In the genomic region with DNA sequence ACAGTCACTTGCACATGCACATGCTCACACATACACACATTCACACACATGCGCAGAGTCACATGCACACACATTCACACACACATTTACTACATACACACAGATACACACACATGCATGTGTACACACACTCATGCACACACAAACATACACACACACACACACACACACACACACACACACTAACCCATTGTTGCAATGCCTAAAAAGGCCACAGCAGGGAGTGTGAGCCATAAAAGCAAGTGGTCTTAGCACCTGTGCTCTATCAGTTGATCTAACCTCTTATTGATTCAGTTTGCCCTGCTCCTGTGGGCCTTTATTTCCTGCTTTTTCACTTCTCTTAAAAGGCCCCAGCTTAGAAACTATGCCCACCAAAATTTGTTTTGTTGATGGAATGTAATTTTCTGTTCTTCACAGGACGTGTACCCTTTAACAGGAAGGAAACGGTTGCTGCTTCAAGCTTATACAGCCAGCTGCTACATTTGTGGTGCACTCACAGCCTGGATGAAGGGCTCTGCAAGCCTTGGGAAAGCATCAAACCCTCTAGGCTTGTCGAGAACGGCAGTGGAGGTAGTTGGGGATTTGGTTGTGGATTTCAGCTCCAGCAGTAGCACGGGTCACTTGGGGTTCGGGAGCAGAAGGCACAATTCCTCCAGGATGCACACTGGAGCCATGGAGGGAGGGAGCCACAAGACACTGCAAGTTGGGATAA, we compare ENCODE assay signal across 28 mouse cellular contexts. TPM values are rescaled to one million over a fixed set of nuclear protein-coding genes. Genes with fewer than 3 reads are reported as not detected.
DNase-seq lines count a peak whose midpoint lies in the region; ATAC-seq and TF ChIP-seq lines count a peak whose summit lies in the region.
"Had no signal": no experiment of that assay in that cellular context is flagged by ENCODE, and none has a peak within 500 bp of the region (broad histone marks: within the 10 kb centered on the region; RNA-seq: fewer than 3 reads in every experiment).

No protein-coding gene starts in this region.

- H3K4me2 ChIP-seq in liver, embryonic 14.5 days (ENCODE audit: low read depth), result no peak overlapping the region
- H3K4me2 ChIP-seq: forebrain, embryonic 13.5 days; heart, embryonic 12.5 days had no signal

- H3K36me3 ChIP-seq in liver, embryonic 14.5 days (replicated peaks; ENCODE audit: control insufficient read depth, insufficient read depth, low read depth), result no peaks in the 10 kb centered on the region
- H3K36me3 ChIP-seq: embryonic facial prominence, embryonic 10.5 days; heart, embryonic 12.5 days had no signal

- peaks cover 0 to 6% of the 10 kb centered on the region in 2 experiments; a peak in 2 of 4 replicates for H3K4me1 ChIP-seq in liver, embryonic 14.5 days (replicated peaks; ENCODE audit: control insufficient read depth in 2 of 2, insufficient read depth in 2 of 2, low read length in 1 of 2)

- H3K9ac ChIP-seq in liver, embryonic 14.5 days (replicated peaks), result no peak overlapping the region
- H3K9ac ChIP-seq: forebrain, embryonic 13.5 days; heart, embryonic 12.5 days had no signal

- 0 out of 2 replicates have a peak, but pooled peaks have one; percentile 8 for TF ChIP-seq CTCF in liver, embryonic 14.5 days (IDR thresholded peaks at IDR 0.05; ENCODE audit: low read depth)

- 39% methylated on average over 7 of the region's 7 CpGs for WGBS in liver, embryonic 14.5 days (ENCODE audit: insufficient replicate concordance)

- no peak overlapping the region for H3K27ac ChIP-seq in liver, embryonic 14.5 days
- H3K27ac ChIP-seq: embryonic facial prominence, embryonic 10.5 days; forebrain, embryonic 13.5 days; layer of hippocampus, adult 2 months had no signal

- H3K27me3 ChIP-seq in liver, embryonic 14.5 days (ENCODE audit: control insufficient read depth, insufficient read depth, low read length), result no peaks in the 10 kb centered on the region
- H3K27me3 ChIP-seq: forebrain, embryonic 13.5 days had no signal

- TF ChIP-seq EP300 in liver, embryonic 14.5 days (IDR thresholded peaks at IDR 0.05; ENCODE audit: low read depth), result no peak

- ATAC-seq in liver, embryonic 14.5 days (ENCODE audit: insufficient read depth), result no peak
- ATAC-seq in common myeloid progenitor, adult 5-6 weeks (replicated peaks; ENCODE audit: low read depth, poor library complexity, severe bottlenecking), result peak; percentile 21; the same call in 1 of the 2 replicates
- ATAC-seq: forebrain, embryonic 13.5 days; hindbrain, embryonic 16.5 days had no signal

- no peak for DNase-seq in liver, embryonic 14.5 days (ENCODE audit: low read depth in 3 of 3, low spot score in 3 of 3)
- no peak for DNase-seq in liver
- peak; percentile 45 for DNase-seq in CD4-positive, CD25-positive, alpha-beta regulatory T cell, adult 2 months (ENCODE audit: low read depth, low spot score)
- DNase-seq in thymus, postnatal 0 days (ENCODE audit: low spot score), result peak; percentile 81
- DNase-seq in right cerebral cortex, adult 2 months (ENCODE audit: low spot score in 2 of 2), result no peak
- DNase-seq in testis, postnatal 14 days (ENCODE audit: low spot score), result no peak
- no peak for DNase-seq in adrenal gland, adult (ENCODE audit: inconsistent age in 2 of 2, low spot score in 1 of 2)
- DNase-seq: adrenal gland, postnatal 10 days; cerebellum, postnatal 36 days; gastrocnemius, postnatal 10 days; heart, adult 11 months; heart, postnatal 4 days; kidney, adult 18-20 months; kidney, postnatal 14 days; midbrain, embryonic 14.5 days; right cerebral cortex, postnatal 4 days had no signal

- H3K9me3 ChIP-seq in liver, embryonic 14.5 days (ENCODE audit: control insufficient read depth, low read length), result no peaks in the 10 kb centered on the region
- H3K9me3 ChIP-seq: embryonic facial prominence, embryonic 10.5 days; forebrain, embryonic 13.5 days; heart, embryonic 12.5 days had no signal

- H3K4me3 ChIP-seq in liver, embryonic 14.5 days (ENCODE audit: insufficient read depth in 1 of 2, low read depth in 2 of 2, low read length in 2 of 2), result no peak overlapping the region
- H3K4me3 ChIP-seq: embryonic facial prominence, embryonic 10.5 days; forebrain, embryonic 13.5 days; heart, embryonic 12.5 days; layer of hippocampus, adult 2 months had no signal

RNA-seq across cellular contexts. Expression of gene Stra8, which starts 32.1 kb away (rescaled TPM):
- polyA plus RNA-seq in liver, embryonic 14.5 days (2012; rRNA removed), result not detected in 2 replicates
- polyA plus RNA-seq in liver, embryonic 14.5 days (2014; fragmentation: Nextera tagmentation; extraction: Ambion mirVana), result not detected in 2 replicates
- total RNA-seq in common myeloid progenitor, adult 5-6 weeks (2017), result not detected in 2 replicates
- polyA plus RNA-seq in thymus, postnatal 0 days (2015; fragmentation: Nextera tagmentation; extraction: Ambion mirVana), result 1.6 and 2.0 TPM in 2 replicates
- total RNA-seq: adrenal gland, postnatal 10 days; gastrocnemius, postnatal 10 days; heart, postnatal 4 days; layer of hippocampus, adult 2 months; left cerebral cortex, postnatal 36 days; liver, adult 2 months had no signal
- polyA plus RNA-seq: brain, embryonic 14.5 days; C2C12; forebrain, embryonic 13.5 days; frontal cortex, adult 2 months; heart, embryonic 12.5 days; hindbrain, embryonic 16.5 days; liver, adult 2 months; lung, embryonic 16.5 days; midbrain, embryonic 14.5 days had no signal

RNA-seq across cellular contexts. Expression of gene Slc23a4, which starts 36.1 kb away (rescaled TPM):
- 0.12 and 0.17 TPM in 2 replicates for polyA plus RNA-seq in liver, embryonic 14.5 days (2012; rRNA removed)
- polyA plus RNA-seq in liver, embryonic 14.5 days (2014; fragmentation: Nextera tagmentation; extraction: Ambion mirVana), result 0.06 and 0.16 TPM in 2 replicates
- total RNA-seq in common myeloid progenitor, adult 5-6 weeks (2017), result 0.18 and 0.39 TPM in 2 replicates
- polyA plus RNA-seq in thymus, postnatal 0 days (2015; fragmentation: Nextera tagmentation; extraction: Ambion mirVana), result 7.4 and 7.7 TPM in 2 replicates
- total RNA-seq: liver, adult 2 months had no signal

RNA-seq across cellular contexts. Expression of gene Wdr91, which starts 41.4 kb away (rescaled TPM):
- polyA plus RNA-seq in liver, embryonic 14.5 days (2012; rRNA removed), result 17.4 and 21.5 TPM in 2 replicates
- 9.5 and 9.7 TPM in 2 replicates for polyA plus RNA-seq in liver, embryonic 14.5 days (2014; fragmentation: Nextera tagmentation; extraction: Ambion mirVana)
- 14.9 and 25.1 TPM in 2 replicates for total RNA-seq in common myeloid progenitor, adult 5-6 weeks (2017)
- 15.4 and 17.6 TPM in 2 replicates for polyA plus RNA-seq in thymus, postnatal 0 days (2015; fragmentation: Nextera tagmentation; extraction: Ambion mirVana)

Comparison
In these comparisons a context has a peak if more than half of its experiments do, and no peak if none do; other contexts are left out.
1. DNase-seq: peak in CD4-positive, CD25-positive, alpha-beta regulatory T cell, adult 2 months (single experiment) and thymus, postnatal 0 days (single experiment); none in liver, embryonic 14.5 days (0 of 3), liver (single experiment), right cerebral cortex, adult 2 months (0 of 2), testis, postnatal 14 days (single experiment) and adrenal gland, adult (0 of 2).